Mouse (Mus musculus) stomach, embryonic 16.5 days (tissue): ENCODE results near the gene Cacna1h. TPM values are rescaled to one million over a fixed set of nuclear protein-coding genes. Genes with fewer than 3 reads are reported as not detected.

ENCODE experiments used
- ATAC-seq: fragments of 200-750 bp; cut with Nextera tagmentation; 2 replicates; pipeline ENCODE4 v1.8.0; 2017; ENCODE audit warnings: moderate number of reproducible peaks, moderate TSS enrichment; ENCODE audit not compliant: insufficient read depth, low FRiP score
- H3K27ac ChIP-seq: fragments of 300-500 bp; sonication (generic); 2 replicates; pipeline ENCODE4 v1.5.1; 2014; ENCODE audit warnings: low read length
- H3K27me3 ChIP-seq: fragments of 300-500 bp; sonication (generic); 2 replicates; pipeline ENCODE4 v1.6.1; 2014; ENCODE audit warnings: low read length, control low read depth, mixed read lengths; ENCODE audit not compliant: control insufficient read depth, insufficient read depth
- H3K36me3 ChIP-seq: fragments of 300-500 bp; sonication (generic); 2 replicates; pipeline ENCODE4 v1.6.1; 2014; ENCODE audit warnings: low read length; ENCODE audit not compliant: control insufficient read depth, insufficient read depth
- H3K4me1 ChIP-seq: fragments of 300-500 bp; sonication (generic); 2 replicates; pipeline ENCODE4 v1.6.1; 2014; ENCODE audit warnings: low read length, control low read depth, mixed read lengths; ENCODE audit not compliant: control insufficient read depth, insufficient read depth
- H3K4me2 ChIP-seq: fragments of 300-500 bp; sonication (generic); 2 replicates; pipeline ENCODE4 v1.6.1; 2014; ENCODE audit warnings: low read depth, low read length, mixed read lengths
- H3K4me3 ChIP-seq: fragments of 300-500 bp; sonication (generic); replicated peaks from 2 replicates; pipeline ENCODE4 v1.5.1; 2014; ENCODE audit warnings: mild to moderate bottlenecking, low read length
- H3K9ac ChIP-seq: fragments of 300-500 bp; sonication (generic); 2 replicates; pipeline ENCODE4 v1.6.1; 2014; ENCODE audit warnings: low read length
- H3K9me3 ChIP-seq: fragments of 300-500 bp; sonication (generic); replicated peaks from 2 replicates; pipeline ENCODE4 v1.6.1; 2016; ENCODE audit warnings: low read length, control low read depth; ENCODE audit not compliant: control insufficient read depth
- WGBS: fragments of 180-500 bp; shearing (Covaris S2); extraction: QIAGEN DNeasy Blood & Tissue Kit; methylation state at CpG from one replicate; pipeline ENCODE4 v1.1.7; 2014; 5-methylcytosine and 5-hydroxymethylcytosine counted together
- polyA plus RNA-seq: library from polyadenylated mRNA; unstranded; fragments of >200 nt; fragmentation: Nextera tagmentation; extraction: Ambion mirVana; gene quantifications from 2 replicates; pipeline ENCODE4 v1.2.1, GENCODE M21; 2015

Cacna1h gene
- polyA plus RNA-seq, 1 experiment from 2014 or later = 2.9 TPM

DNA sequence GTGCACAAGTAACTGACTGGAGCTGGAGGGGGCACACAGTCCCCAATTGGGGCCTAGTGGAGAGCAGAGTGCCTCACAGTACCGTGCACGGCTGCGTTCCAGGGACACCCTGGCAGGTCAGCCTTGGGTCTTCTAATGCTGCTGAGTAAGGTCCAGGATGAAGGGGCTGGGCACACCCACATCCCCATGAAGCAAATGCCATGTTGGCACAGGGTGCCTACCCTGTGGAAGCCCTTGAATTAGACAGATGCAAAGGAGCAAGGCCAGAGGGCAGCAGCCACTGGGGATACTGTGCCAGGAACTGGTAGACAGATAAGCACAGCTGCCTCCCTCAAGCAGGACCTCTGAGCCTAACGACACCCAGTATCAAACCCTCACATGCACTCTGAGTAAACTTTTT, 39.1 kb downstream of the Cacna1h start:
- no peak overlapping the region for H3K27ac ChIP-seq
- H3K9me3 ChIP-seq = no peaks in the 10 kb centered on the region
- no peak overlapping the region for H3K4me2 ChIP-seq
- 84% methylated on average over 4 of the region's 4 CpGs for WGBS
- H3K4me1 ChIP-seq = no peaks in the 10 kb centered on the region
- H3K4me3 ChIP-seq = no peak overlapping the region
- no peak for ATAC-seq
- no peaks in the 10 kb centered on the region for H3K36me3 ChIP-seq
- no peak overlapping the region for H3K9ac ChIP-seq
- no peaks in the 10 kb centered on the region for H3K27me3 ChIP-seq

DNA sequence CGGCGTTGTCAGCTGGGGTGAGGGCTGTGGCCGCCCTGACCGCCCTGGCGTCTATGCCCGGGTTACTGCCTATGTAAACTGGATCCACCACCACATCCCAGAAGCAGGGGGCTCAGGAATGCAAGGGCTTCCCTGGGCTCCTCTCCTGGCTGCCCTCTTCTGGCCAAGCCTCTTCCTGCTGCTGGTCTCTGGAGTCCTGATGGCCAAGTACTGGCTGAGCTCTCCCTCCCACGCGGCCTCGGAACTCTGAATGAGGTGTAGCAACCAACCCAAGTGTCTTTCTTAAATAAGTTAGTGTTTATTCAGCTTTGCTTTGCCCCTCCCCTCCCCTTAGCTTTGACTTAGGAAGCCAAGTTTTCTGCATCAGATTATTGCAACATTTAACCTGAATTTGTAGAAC, 59.6 kb downstream of the Cacna1h start:
- no peak overlapping the region for H3K27ac ChIP-seq
- no peak overlapping the region for H3K9ac ChIP-seq
- no peaks in the 10 kb centered on the region for H3K9me3 ChIP-seq
- WGBS = 38% methylated on average over 9 of the region's 9 CpGs
- no peaks in the 10 kb centered on the region for H3K27me3 ChIP-seq
- no peaks in the 10 kb centered on the region for H3K36me3 ChIP-seq
- ATAC-seq = no peak
- H3K4me3 ChIP-seq = no peak overlapping the region
- H3K4me2 ChIP-seq = no peak overlapping the region
- H3K4me1 ChIP-seq = peaks cover 5% of the 10 kb centered on the region

DNA sequence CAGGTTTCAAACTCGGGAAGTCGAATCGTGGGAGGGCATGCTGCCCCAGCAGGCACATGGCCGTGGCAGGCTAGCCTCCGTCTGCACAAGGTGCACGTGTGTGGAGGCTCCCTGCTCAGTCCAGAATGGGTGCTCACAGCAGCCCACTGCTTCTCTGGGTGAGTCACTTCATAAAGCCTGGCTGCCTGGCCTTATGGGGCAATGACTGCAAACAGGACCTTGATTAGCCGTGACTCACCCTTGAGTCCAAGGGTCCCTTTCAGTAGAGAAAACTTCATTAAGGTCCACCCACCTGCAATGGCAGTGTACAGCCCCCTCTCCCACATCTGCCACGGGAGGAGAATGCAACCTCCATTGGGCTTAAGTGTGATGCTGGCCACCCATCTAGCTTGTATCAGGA, 61.1 kb downstream of the Cacna1h start:
- H3K9me3 ChIP-seq = no peaks in the 10 kb centered on the region
- 66% methylated on average over 8 of the region's 8 CpGs for WGBS
- no peaks in the 10 kb centered on the region for H3K27me3 ChIP-seq
- no peak overlapping the region for H3K4me2 ChIP-seq
- ATAC-seq = peak; percentile 80
- H3K9ac ChIP-seq = no peak overlapping the region
- no peak overlapping the region; the same call in 1 of the 2 replicates for H3K27ac ChIP-seq
- H3K4me1 ChIP-seq = peaks cover 5% of the 10 kb centered on the region
- no peaks in the 10 kb centered on the region for H3K36me3 ChIP-seq
- no peak overlapping the region for H3K4me3 ChIP-seq

DNA sequence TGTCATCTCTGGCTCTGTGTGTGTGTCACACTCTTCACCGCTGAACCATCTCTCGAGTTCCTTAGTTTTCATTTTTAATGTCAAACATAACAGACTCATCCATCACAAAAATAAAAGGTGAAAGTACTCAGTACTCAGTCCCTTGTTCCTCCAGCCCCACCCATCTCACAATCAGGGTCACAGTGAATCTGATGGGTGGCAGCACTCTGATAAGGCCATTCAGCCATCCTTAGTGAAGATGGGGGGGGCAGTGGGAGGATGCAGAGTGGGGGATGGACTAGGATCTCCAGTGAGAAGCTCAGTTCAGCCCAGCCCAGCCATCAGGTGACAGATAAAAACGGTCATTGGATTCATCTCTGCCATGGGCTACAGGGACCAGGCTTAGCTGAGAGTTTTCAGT, 64.6 kb downstream of the Cacna1h start, which contains the start of gene Tpsg1:
Gene Tpsg1 (plus strand): TSS at position 301 of the 400 bp plus-strand sequence.
- Histone ChIP-seq H3K27me3 (no peaks in the 10 kb centered on the region), H3K9me3 (no peaks in the 10 kb centered on the region), H3K9ac (no peak within 1 kb of the TSS; the same call in 1 of the 2 replicates), H3K4me3 (no peak within 1 kb of the TSS), H3K4me2 (no peak within 1 kb of the TSS), H3K36me3 (no peaks in the 10 kb centered on the region), H3K27ac (no peak within 1 kb of the TSS), H3K4me1 (peaks cover 5% of the 10 kb centered on the region)
- no peak for ATAC-seq
- 73% methylated on average over 3 of the region's 3 CpGs for WGBS

DNA sequence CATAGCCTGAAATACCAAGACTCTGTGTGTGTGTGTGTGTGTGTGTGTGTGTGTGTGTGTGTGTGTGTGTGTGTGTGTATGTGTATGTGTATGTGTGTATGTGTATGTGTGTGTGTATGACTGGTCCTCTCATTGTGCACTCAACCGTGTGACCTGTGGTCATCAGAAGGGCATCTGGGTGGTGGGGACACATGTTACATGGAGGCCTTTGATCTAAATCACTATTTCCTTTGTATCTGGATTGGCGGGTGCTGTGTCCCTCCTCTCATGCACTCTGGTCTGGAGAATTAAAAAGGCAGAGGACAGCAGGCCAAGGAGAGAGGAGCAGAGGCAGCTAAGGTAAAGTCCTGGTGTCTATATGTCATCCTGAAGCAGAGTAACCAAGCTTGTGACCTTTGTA, 67.6 kb downstream of the Cacna1h start, which contains the start of gene Tpsb2:
Gene Tpsb2 (plus strand): TSS at position 301 of the 400 bp plus-strand sequence.
- Histone ChIP-seq H3K9ac (no peak within 1 kb of the TSS), H3K4me1 (peaks cover 3% of the 10 kb centered on the region), H3K4me2 (no peak within 1 kb of the TSS), H3K27me3 (no peaks in the 10 kb centered on the region), H3K36me3 (no peaks in the 10 kb centered on the region), H3K4me3 (no peak within 1 kb of the TSS), H3K9me3 (no peaks in the 10 kb centered on the region), H3K27ac (no peak within 1 kb of the TSS)
- ATAC-seq = no peak
- 74% methylated on average over 2 of the region's 2 CpGs for WGBS

DNA sequence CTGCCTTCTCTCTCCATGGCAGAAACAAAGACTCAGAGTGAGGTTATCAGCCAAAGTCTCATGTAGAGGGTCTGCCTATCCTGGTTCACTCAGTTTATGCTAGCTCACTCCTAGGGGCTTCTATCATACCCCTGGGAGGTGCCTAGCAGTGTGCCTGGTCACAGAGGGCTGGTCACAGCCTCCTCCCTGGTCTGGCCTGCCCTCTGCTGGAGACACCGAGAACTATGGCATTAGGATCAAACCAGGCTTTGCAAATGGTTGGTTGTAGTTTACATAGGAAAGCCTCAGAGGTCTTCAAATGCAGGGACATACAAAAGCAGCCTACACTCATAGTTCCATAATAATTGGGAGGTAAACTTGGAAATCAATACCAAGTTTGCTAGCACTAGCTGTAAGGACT, 69.9 kb downstream of the Cacna1h start:
- no peak for ATAC-seq
- H3K9me3 ChIP-seq = no peaks in the 10 kb centered on the region
- H3K27ac ChIP-seq = no peak overlapping the region
- no peak overlapping the region for H3K9ac ChIP-seq
- H3K27me3 ChIP-seq = no peaks in the 10 kb centered on the region
- H3K4me2 ChIP-seq = no peak overlapping the region
- no peak overlapping the region for H3K4me3 ChIP-seq
- H3K36me3 ChIP-seq = no peaks in the 10 kb centered on the region
- H3K4me1 ChIP-seq = no peaks in the 10 kb centered on the region
- 9% methylated on average over 1 of the region's 1 CpGs for WGBS

DNA sequence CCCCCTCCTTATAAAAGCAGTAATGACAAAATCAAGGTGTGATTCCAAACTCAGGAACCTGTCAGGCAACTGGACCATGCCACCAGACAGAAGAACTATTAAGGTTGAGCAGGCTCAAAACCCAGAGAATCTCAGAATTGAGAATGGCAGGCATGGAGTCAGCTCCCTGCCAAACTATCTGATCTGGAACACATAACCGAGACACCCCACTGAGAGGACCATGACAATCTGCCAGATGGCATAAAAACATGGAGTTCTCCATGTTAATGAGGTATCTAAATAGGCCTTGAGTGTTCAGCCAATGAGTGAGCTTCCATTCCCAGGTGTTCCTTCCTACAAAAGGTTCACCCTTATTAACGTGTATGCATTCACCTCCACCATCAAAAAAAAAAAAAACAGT, 72.3 kb downstream of the Cacna1h start:
- ATAC-seq = no peak
- H3K4me2 ChIP-seq = no peak overlapping the region
- H3K27me3 ChIP-seq = no peaks in the 10 kb centered on the region
- H3K27ac ChIP-seq = no peak overlapping the region
- H3K9me3 ChIP-seq = no peaks in the 10 kb centered on the region
- no peak overlapping the region for H3K4me3 ChIP-seq
- 66% methylated on average over 2 of the region's 2 CpGs for WGBS
- no peak overlapping the region for H3K9ac ChIP-seq
- no peaks in the 10 kb centered on the region for H3K4me1 ChIP-seq
- H3K36me3 ChIP-seq = no peaks in the 10 kb centered on the region

DNA sequence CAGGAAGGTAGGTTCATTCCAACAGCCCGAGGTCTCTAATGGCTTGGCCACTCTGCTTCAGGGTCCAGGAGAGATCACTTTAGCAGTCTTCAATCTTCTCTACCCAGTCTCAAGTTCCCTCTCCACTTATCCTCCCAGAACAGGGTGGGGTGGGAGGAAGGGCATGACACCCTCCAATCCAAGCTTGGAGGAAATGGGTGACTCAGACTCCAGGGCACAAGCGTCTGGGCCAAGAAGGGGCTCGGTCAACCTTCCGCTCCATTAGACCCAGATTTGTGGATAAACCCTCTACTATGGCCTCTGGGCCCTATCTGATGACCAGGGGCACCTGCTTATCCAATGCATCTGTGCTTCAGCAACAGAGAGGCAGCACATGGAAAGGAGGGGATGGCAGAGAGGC, 88.1 kb downstream of the Cacna1h start, which contains the start of gene Tpsab1:
Gene Tpsab1 (minus strand): TSS at position 101 of the 400 bp plus-strand sequence.
- no peak for ATAC-seq
- H3K27ac ChIP-seq = no peak within 1 kb of the TSS
- no peaks in the 10 kb centered on the region for H3K9me3 ChIP-seq
- H3K4me1 ChIP-seq = no peaks in the 10 kb centered on the region
- no peak within 1 kb of the TSS for H3K4me2 ChIP-seq
- WGBS = 93% methylated on average over 4 of the region's 4 CpGs
- H3K4me3 ChIP-seq = no peak within 1 kb of the TSS
- H3K27me3 ChIP-seq = no peaks in the 10 kb centered on the region
- H3K9ac ChIP-seq = no peak within 1 kb of the TSS
- H3K36me3 ChIP-seq = no peaks in the 10 kb centered on the region

DNA sequence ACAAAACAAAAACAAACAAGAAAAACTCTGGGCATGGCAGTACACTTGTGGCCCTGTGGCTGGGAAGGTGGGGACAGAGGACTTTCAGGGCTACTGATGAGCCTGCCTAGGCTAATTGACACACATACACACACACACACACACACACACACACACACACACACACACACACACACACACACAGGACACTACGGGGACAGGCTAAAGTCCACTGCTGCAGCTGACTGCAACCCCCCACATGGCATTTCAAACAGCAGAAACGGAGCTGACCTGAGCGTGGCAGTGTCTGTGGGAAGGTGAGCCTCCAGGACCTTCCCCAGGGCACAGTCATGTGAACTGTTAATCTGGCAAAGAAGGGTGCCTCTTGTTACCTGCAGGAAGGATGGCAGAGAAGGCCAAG, 92.1 kb downstream of the Cacna1h start:
- Histone ChIP-seq H3K4me1 (no peaks in the 10 kb centered on the region), H3K36me3 (no peaks in the 10 kb centered on the region), H3K27ac (no peak overlapping the region), H3K9me3 (no peaks in the 10 kb centered on the region), H3K4me3 (no peak overlapping the region), H3K9ac (no peak overlapping the region), H3K4me2 (no peak overlapping the region), H3K27me3 (no peaks in the 10 kb centered on the region)
- WGBS = 47% methylated on average over 3 of the region's 3 CpGs
- no peak for ATAC-seq

DNA sequence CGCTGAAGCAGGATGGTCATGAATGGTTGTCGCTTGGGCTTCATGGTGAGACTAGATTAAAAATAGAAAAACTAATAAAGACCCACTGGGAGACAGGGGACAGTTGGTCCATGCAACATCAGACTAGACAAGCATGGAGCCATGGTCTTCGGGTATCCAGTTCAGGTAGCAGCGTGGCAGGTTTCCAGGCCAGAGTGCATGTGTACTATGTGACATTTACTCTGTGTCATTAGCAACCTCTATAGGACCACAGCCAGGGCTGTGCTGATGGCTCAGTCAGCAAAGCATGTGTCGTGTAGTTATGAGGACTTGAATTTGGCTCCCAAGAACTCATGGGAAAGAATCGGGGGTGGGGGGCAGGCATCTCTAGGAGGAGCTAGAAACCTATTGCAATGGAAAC, 93.6 kb downstream of the Cacna1h start:
- Histone ChIP-seq H3K27me3 (no peaks in the 10 kb centered on the region), H3K27ac (no peak overlapping the region)
- WGBS = 83% methylated on average over 6 of the region's 6 CpGs

More for the DNA sequence above, 93.6 kb downstream of the Cacna1h start:
- ATAC-seq = no peak
- Histone ChIP-seq H3K4me1 (no peaks in the 10 kb centered on the region), H3K9me3 (no peaks in the 10 kb centered on the region), H3K4me3 (no peak overlapping the region), H3K4me2 (no peak overlapping the region), H3K9ac (no peak overlapping the region), H3K36me3 (no peaks in the 10 kb centered on the region)
